Mouse (Mus musculus): ENCODE measurements around the gene Tmem120b.

Tmem120b gene

GRCm38 (mm10) chr5:123090560-123091306 is 22.5 kb downstream of the Tmem120b start:
- no peak for DNase-seq (ENCODE audit: low read depth, low spot score)

DNA sequence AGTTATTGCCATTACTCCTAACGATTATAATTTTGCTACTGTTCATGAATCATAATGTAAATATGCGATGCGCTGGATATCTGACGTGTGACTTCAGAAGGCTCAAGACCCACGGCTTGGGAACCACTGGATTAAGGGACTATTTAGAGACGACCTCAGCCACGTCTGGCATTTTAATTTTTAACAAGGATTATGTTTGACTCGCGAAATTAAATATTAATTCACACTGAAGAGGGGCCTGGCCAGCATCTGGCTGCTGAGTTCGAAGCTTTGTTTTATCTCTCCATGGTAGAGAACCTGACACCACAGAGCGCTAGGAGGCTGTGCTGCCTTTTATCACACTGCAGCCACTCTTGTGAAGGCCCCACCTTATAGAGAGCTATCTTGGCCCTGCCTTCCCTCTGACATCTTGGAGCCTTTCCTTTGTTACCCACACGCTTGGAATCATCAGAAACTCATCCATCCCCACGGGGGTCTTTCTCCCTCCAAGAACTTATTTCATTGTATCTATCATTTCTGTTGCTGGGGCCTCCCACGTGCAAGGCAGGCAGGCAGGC is 24.9 kb downstream of the Tmem120b start:
- DNase-seq (ENCODE audit: low read depth, low spot score): no peak

GRCm38 (mm10) chr5:123094238-123094991 is 26.2 kb downstream of the Tmem120b start:
- peak; percentile 74 for DNase-seq (ENCODE audit: low read depth, low spot score)

DNA sequence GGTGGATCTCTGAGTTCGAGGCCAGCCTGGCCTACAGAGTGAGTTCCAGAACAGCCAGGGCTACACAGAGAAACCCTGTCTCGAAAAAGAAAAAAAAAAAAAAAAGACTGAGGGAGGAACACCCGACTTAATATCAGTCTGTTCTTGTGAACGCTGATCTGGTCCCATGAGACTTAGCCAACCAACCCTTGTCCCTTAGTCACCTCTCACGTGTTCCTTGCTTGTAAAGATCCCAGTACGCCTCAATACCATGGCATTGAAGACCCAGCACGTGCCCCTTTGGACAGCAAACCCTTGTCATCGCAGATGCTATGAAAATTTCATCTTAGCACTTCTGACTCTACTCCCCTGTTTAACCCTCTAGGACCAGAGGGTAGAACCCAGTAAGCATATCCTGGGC is 28.1 kb downstream of the Tmem120b start:
- no peak for DNase-seq (ENCODE audit: low read depth, low spot score)

DNA sequence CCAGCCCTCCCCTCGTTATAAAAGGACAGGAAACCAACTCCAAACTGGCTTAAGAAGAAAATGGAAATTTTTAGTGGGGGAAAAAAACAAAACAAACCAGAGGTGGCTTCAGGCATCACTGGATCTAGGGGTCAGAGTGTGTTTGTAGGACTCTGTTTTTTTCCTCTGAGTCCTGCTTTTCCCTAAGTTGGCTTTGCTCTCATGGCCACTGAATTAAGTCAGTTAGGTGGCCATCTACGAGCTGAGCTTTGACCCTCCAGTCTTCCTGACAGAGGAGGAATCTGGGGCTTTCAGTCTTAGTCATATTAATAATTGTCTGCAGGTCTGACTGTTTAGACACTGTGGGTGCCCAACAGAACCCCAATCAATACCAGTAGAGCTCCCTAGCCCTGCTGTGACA is 30.3 kb downstream of the Tmem120b start:
- no peak for DNase-seq (ENCODE audit: low read depth, low spot score)

- no peak for DNase-seq (ENCODE audit: low read depth, low spot score)
These were observed 34.2 kb downstream of the Tmem120b start for GRCm38 (mm10) chr5:123102376-123102775.

DNA sequence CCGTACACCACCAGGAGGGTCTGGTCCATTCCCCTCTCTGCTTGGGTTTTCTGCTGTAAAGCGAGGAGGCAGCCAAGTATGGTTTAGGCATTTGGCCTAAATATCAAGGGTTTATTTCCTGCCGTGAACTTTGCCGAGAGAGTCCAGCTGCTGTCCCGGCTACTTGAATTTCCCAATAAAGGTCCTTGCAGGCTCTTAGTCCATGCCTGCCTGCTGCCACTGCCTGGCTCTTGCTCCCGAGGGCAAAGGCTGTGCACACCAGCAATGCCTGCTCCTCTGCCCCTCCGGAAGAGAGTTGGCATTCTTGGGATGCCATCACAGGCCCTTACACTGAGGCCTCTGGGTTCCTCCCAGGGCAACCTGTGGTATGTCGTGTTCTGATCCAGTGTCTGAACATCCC is 35.3 kb downstream of the Tmem120b start:
- no peak for DNase-seq (ENCODE audit: low read depth, low spot score)

- no peak for DNase-seq (ENCODE audit: low read depth, low spot score)
These were observed 36.6 kb downstream of the Tmem120b start for GRCm38 (mm10) chr5:123104769-123105168.

- DNase-seq (ENCODE audit: low read depth, low spot score): peak; percentile 90
These were observed 41.4 kb downstream of the Tmem120b start for GRCm38 (mm10) chr5:123109452-123110203.

GRCm38 (mm10) chr5:123110296-123110721 is 42.1 kb downstream of the Tmem120b start:
- no peak for DNase-seq (ENCODE audit: low read depth, low spot score)

DNA sequence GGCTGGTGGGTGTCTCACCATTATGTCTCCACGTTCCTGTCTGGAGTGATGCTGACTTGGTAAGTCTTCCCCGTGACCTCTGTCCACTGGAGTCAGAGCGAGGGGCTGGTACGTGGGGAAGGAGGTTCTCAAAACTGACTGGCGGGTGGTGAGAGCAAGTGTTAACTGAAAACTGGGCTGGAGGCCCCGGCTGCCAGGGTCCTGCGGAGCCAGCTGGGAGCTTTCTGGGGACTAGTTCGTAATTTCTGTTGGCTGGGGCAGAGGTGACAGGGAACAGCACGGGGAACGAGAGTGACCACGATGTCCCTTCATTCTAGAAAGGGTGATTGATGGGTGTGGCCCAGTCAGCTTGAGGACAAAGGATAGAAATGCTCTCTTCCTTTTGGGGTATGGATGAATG is 45.9 kb downstream of the Tmem120b start:
- DNase-seq (ENCODE audit: low read depth, low spot score): no peak

DNA sequence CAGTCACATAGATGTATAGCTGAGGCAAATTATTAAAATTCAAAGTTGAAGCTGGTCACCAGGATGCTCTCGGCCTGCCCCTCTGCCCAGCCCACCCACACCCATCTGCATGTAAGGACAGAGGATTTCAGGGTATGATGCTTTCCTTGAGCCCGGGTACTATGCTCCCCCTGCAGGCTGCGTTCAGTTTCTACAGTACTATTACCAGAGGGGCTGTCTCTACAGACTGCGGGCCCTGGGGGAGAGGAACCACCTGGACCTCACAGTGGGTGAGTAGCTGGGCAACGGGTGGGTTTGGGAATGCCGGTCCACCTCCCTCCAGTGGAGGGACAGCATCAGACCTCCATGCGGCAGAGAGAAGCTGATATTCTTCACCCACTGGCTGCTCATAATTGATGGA is 46.7 kb downstream of the Tmem120b start:
- peak; percentile 48 for DNase-seq (ENCODE audit: low read depth, low spot score)

GRCm38 (mm10) chr5:123116080-123116479 is 47.9 kb downstream of the Tmem120b start:
- DNase-seq (ENCODE audit: low read depth, low spot score): no peak

DNA sequence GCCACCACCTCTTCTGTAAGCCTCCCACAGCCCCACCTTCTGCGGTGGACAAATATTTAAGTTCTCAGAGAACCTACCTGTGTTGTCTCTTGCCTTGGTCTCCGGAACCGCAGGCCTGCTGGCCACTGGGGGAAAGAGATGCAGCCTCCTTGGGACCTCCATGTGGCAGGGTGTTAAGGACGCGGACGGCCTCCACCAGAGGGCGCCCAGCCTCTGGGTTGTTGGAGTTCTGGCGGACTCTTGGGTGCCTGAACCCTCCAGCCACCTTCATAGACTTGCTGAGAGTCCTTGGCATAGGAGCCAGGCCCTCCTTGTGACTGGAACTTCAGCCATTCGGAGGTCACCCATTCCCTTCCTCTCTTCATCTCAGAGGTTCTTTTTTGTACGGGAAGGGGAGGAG is 49.0 kb downstream of the Tmem120b start:
- DNase-seq (ENCODE audit: low read depth, low spot score): peak; percentile 81

DNA sequence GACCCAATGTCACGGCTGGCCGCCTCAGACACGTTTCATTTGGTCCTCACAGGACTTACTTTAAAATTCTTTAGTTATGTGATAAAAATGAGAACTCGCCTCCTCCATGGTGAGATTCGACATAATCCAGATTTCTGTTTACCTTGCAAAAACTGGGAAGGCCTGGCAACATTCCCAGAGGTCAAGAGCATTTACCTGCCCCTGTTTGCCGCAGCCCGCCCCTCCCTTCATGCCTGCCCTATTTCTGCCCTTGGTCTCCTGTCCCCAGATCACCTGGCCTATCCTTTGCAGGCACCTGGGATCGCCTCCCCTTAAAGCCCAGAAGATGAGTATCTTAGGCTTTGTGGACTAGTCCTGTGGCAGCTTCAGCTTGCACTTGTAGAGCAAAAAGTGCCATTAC is 49.6 kb downstream of the Tmem120b start:
- no peak for DNase-seq (ENCODE audit: low read depth, low spot score)

- DNase-seq (ENCODE audit: low read depth, low spot score): no peak
These were observed 50.6 kb downstream of the Tmem120b start for GRCm38 (mm10) chr5:123118826-123119225.

DNA sequence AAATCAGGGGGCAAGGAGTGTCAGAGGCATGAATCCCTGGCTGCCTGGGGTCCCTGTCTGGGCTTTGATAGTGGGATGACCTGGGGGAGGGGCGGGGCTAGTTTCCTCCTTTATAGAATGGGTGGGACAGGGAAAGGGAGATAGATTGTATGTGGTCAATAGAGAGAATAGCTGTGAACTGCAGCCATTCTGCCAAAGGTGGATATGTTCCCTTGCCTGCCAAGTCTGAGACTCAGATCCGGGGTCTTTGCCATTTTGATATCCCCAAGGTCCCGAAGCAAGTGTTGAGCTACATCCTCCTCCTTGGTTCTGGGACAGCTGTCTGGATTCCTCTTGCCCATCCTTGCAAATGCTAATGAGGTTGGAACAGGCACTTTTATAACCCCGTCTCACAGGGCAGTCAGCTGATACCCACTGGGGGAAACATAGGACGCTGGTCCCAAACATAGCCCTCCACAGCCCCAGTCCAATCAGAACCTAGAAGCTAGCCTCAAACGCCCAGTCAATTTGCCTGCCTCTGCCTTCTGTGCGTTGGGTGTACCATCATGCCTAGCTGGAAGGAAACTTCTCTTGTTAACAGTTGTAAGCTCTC is 52.5 kb downstream of the Tmem120b start:
- DNase-seq (ENCODE audit: low read depth, low spot score): no peak

GRCm38 (mm10) chr5:123122181-123122580 is 54.0 kb downstream of the Tmem120b start:
- no peak for DNase-seq (ENCODE audit: low read depth, low spot score)

DNA sequence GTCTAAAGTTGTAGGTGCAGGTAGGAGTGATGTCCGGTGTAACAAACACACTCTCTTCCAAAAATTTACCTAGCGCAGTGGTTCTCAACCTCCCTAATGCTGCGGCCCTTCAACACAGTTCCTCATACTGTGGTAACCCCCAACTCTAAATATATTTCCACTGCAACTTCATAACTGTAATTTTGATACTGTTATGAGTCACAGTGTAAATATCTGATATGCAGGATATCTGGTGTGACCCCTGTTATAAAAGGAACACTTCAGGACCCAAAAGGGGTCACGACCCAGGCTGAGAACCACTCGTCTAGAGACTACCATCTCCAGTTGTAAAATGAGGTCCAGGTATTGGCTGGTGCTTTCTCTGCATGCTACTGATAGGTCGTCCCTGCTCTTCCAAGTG is 56.9 kb downstream of the Tmem120b start:
- DNase-seq (ENCODE audit: low read depth, low spot score): no peak

- no peak for DNase-seq (ENCODE audit: low read depth, low spot score)
These were observed 57.6 kb downstream of the Tmem120b start for GRCm38 (mm10) chr5:123125638-123126406.

DNA sequence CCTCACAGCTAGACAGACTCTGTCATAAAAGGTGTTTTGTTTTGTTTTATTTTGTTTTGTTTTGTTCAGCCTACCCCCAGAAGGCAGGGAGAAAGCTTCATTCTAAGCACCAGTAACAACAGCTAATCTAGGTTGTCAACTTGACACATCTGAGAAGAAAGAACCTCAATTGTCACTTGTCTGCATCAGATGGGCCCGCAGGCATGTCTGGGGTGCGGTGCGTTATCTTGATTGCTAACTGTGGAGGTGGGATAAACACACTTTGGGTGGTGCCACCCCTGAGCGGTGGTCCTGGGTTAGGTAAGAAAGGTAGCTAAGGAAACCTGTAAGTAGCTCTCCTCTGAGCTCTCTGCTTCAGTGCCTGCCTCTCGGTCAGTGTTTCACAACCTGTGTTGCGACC is 58.8 kb downstream of the Tmem120b start:
- no peak for DNase-seq (ENCODE audit: low read depth, low spot score)

Data from brain, adult 2 months (tissue).